Mouse (Mus musculus): ENCODE results near the gene Duoxa1. TPM values are rescaled to one million over a fixed set of nuclear protein-coding genes. Genes with fewer than 3 reads are reported as not detected.

Gene Duoxa1
- polyA plus RNA-seq (2012; fragmentation: generic; extraction: Trizol) = 7.9 TPM
- long read RNA-seq, experiment 1, partial matches to known transcripts = 7 of 9 reads
- long read RNA-seq, experiment 1, other reads (novel, unspliced or antisense) = 2 of 9 reads
- long read RNA-seq, experiment 2, partial matches to known transcripts = 3 of 6 reads
- long read RNA-seq, experiment 2, other reads (novel, unspliced or antisense) = 3 of 6 reads

DNA sequence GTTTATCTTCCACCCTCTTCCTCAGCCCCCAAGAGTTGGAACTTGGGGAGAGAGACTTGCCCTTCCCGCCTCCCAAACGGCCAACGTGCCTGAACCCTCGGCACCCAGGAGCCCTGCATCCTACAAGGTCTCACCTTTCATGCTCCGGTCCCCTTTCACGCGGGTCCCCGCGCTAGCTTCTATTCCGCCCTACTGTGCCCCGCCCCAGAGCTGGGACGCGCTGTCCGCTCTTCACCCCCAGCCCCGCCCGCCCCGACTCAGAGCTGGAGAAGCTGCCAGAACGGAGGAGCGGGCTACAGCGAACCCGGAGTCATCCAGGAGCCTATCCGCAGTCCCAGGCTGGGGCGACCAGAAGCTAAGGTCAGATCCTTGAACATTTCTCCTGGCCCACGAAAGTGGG is at the start of gene Duoxa1:
Duoxa1 (minus strand) TSS at position 195 of the 400 bp plus-strand sequence.
- no peaks in the 10 kb centered on the region for H3K27me3 ChIP-seq (ENCODE audit: control insufficient read depth, insufficient read depth, insufficient read length)
- H3K36me3 ChIP-seq (ENCODE audit: control insufficient read depth, insufficient read depth) = no peaks in the 10 kb centered on the region
- no peaks in the 10 kb centered on the region for H3K79me3 ChIP-seq (ENCODE audit: low read depth)
- H3ac ChIP-seq (ENCODE audit: control insufficient read depth, insufficient read length, low read depth) = no peak within 1 kb of the TSS
- no peaks in the 10 kb centered on the region for H3K79me2 ChIP-seq (ENCODE audit: control insufficient read depth, insufficient read depth)
- TF ChIP-seq CEBPB (IDR thresholded peaks at IDR 0.05; ENCODE audit: low read depth) (no peak), CTCF (IDR thresholded peaks at IDR 0.05; ENCODE audit: control insufficient read depth, insufficient read depth, insufficient read length) (no peak), MYOG (IDR thresholded peaks at IDR 0.05; ENCODE audit: control insufficient read depth, extremely low read depth, insufficient read length) (no peak), MAX (IDR thresholded peaks at IDR 0.05) (no peak), USF1 (IDR thresholded peaks at IDR 0.05; ENCODE audit: low read depth) (no peak), FOSL1 (IDR thresholded peaks at IDR 0.05; ENCODE audit: insufficient read depth, low read length, poor library complexity, severe bottlenecking) (no peak), MYOD1 (IDR thresholded peaks at IDR 0.05; ENCODE audit: control insufficient read depth, insufficient read length, low read depth) (no peak)
- H3K4me3 ChIP-seq (ENCODE audit: insufficient read depth, poor library complexity, severe bottlenecking) = no peak within 1 kb of the TSS

DNA sequence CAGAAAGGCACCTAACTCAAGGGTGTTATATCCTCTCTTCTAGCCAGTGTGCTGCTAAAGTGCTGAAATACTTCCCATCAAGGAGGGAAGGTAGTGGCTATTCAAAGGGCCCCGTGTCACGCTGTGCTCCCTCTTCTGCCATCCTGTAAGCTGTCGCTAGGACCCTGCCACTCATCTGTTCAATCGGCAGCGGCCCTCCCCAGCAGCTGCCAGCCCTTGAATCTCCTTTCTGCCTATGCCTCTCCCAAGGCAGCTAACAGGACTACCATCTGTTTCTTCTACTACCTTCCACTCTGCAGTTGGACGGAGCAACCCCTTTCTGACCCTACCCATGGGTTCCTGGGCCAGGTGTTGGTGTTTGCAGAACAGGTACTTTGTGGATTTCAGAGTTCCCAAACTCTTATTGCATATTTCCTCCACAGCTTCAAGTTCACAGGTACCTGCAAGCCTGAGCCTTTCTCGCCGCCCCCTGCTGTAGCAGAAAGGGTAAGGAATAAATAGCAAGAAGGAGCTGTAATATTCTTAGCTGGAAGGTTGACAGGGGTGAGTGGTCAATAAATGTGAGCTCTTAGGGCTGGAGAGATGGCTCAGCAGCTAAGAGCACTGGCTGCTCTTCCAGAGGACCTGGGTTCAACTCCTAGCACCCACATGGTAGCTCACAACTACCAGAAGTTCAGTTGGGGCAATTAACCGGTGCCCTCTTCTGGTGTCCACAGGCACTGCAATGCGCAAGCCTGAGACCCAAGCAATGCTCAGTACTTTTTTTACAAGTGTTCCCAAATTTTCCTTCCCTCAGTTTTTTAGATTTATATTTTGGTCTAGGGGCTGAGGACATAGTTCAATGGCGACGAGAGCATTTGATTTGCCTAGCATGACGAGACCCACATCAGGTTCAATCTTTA is 49.3 kb upstream of the Duoxa1 start:
- Histone ChIP-seq H3K4me3 (ENCODE audit: insufficient read depth, poor library complexity, severe bottlenecking) (no peak overlapping the region), H3K27me3 (ENCODE audit: control insufficient read depth, insufficient read depth, insufficient read length) (no peaks in the 10 kb centered on the region), H3K36me3 (ENCODE audit: control insufficient read depth, insufficient read depth) (peaks cover 45% of the 10 kb centered on the region), H3K79me3 (ENCODE audit: low read depth) (peaks cover 46% of the 10 kb centered on the region), H3ac (ENCODE audit: control insufficient read depth, insufficient read length, low read depth) (no peak overlapping the region), H3K79me2 (ENCODE audit: control insufficient read depth, insufficient read depth) (peaks cover 89% of the 10 kb centered on the region)
- TF ChIP-seq MYOG (IDR thresholded peaks at IDR 0.05; ENCODE audit: control insufficient read depth, extremely low read depth, insufficient read length) = no peak
- TF ChIP-seq CEBPB (IDR thresholded peaks at IDR 0.05; ENCODE audit: low read depth) = no peak
- TF ChIP-seq MYOD1 (IDR thresholded peaks at IDR 0.05; ENCODE audit: control insufficient read depth, insufficient read length, low read depth) = no peak
- no peak for TF ChIP-seq MAX (IDR thresholded peaks at IDR 0.05)
- no peak for TF ChIP-seq FOSL1 (IDR thresholded peaks at IDR 0.05; ENCODE audit: insufficient read depth, low read length, poor library complexity, severe bottlenecking)
- TF ChIP-seq USF1 (IDR thresholded peaks at IDR 0.05; ENCODE audit: low read depth) = no peak

DNA sequence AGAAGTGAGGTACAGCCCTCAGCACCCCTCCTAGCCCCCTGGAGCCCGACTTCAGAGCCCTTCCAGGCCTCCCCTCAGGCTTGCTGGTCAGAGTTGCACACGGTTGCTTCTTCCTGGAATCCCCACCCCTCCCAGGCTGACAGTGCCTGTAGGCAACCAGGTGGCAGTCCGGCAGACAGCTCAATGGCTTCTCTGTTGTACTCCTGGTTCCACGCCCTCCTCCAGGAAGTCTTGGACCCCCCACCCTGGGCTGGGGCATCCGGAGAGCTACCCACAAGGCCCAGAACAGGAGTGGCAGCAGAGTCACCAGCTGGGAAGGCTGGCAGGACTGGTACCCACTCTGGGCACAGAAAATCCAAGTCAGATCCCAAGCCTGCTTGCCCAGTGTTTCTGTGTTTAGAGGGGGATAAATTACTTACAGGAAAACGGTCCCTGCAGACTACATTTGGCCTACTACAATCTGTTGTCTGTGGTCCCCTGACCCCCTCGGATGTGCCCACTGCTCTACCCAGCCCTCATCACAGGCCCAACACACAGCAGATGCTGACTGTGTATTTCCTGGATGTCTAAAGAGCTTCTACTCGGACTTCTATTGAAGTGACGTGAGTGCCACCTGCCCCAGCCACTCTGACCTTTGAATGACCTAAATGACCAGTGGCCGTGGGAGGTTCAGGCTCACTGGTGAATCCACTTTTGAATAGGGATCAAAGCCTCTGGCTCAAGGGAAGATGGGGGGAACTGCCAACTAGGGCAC is 48.5 kb upstream of the Duoxa1 start:
- H3K79me3 ChIP-seq (ENCODE audit: low read depth) = peaks cover 43% of the 10 kb centered on the region
- H3K4me3 ChIP-seq (ENCODE audit: insufficient read depth, poor library complexity, severe bottlenecking) = no peak overlapping the region
- H3ac ChIP-seq (ENCODE audit: control insufficient read depth, insufficient read length, low read depth) = no peak overlapping the region
- peaks cover 81% of the 10 kb centered on the region for H3K79me2 ChIP-seq (ENCODE audit: control insufficient read depth, insufficient read depth)
- H3K36me3 ChIP-seq (ENCODE audit: control insufficient read depth, insufficient read depth) = peaks cover 51% of the 10 kb centered on the region
- H3K27me3 ChIP-seq (ENCODE audit: control insufficient read depth, insufficient read depth, insufficient read length) = no peaks in the 10 kb centered on the region
- TF ChIP-seq CTCF (IDR thresholded peaks at IDR 0.05; ENCODE audit: control insufficient read depth, insufficient read depth, insufficient read length) (no peak), MAX (IDR thresholded peaks at IDR 0.05) (no peak), FOSL1 (IDR thresholded peaks at IDR 0.05; ENCODE audit: insufficient read depth, low read length, poor library complexity, severe bottlenecking) (no peak), CEBPB (IDR thresholded peaks at IDR 0.05; ENCODE audit: low read depth) (no peak), MYOD1 (IDR thresholded peaks at IDR 0.05; ENCODE audit: control insufficient read depth, insufficient read length, low read depth) (no peak), USF1 (IDR thresholded peaks at IDR 0.05; ENCODE audit: low read depth) (no peak), MYOG (IDR thresholded peaks at IDR 0.05; ENCODE audit: control insufficient read depth, extremely low read depth, insufficient read length) (no peak)

DNA sequence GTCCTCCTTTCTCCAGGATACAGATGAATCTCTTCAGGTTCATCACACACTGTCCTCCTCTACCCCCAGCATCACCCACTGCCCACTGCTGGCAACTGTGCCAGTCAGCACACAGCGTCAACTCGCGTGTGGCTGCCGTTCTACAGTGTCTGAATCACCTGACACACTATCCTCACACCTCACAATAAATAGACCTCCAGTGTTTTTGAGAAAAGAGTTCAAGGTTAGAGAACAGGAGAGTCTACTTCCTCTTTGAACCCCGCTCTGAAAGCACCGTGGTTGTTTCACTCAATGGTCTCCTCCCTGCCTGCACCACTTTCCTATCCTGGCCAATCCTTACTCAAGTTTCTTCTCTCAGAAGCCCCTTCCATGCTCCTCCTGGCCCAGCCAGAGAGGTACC is 47.7 kb upstream of the Duoxa1 start:
- H3K4me3 ChIP-seq (ENCODE audit: insufficient read depth, poor library complexity, severe bottlenecking) = no peak overlapping the region
- peaks cover 35% of the 10 kb centered on the region for H3K79me3 ChIP-seq (ENCODE audit: low read depth)
- H3ac ChIP-seq (ENCODE audit: control insufficient read depth, insufficient read length, low read depth) = no peak overlapping the region
- H3K36me3 ChIP-seq (ENCODE audit: control insufficient read depth, insufficient read depth) = peaks cover 47% of the 10 kb centered on the region
- H3K27me3 ChIP-seq (ENCODE audit: control insufficient read depth, insufficient read depth, insufficient read length) = no peaks in the 10 kb centered on the region
- peaks cover 72% of the 10 kb centered on the region for H3K79me2 ChIP-seq (ENCODE audit: control insufficient read depth, insufficient read depth)
- TF ChIP-seq MYOG (IDR thresholded peaks at IDR 0.05; ENCODE audit: control insufficient read depth, extremely low read depth, insufficient read length) (no peak), MYOD1 (IDR thresholded peaks at IDR 0.05; ENCODE audit: control insufficient read depth, insufficient read length, low read depth) (no peak), FOSL1 (IDR thresholded peaks at IDR 0.05; ENCODE audit: insufficient read depth, low read length, poor library complexity, severe bottlenecking) (no peak), USF1 (IDR thresholded peaks at IDR 0.05; ENCODE audit: low read depth) (no peak), MAX (IDR thresholded peaks at IDR 0.05) (no peak), CTCF (IDR thresholded peaks at IDR 0.05; ENCODE audit: control insufficient read depth, insufficient read depth, insufficient read length) (no peak), CEBPB (IDR thresholded peaks at IDR 0.05; ENCODE audit: low read depth) (no peak)

DNA sequence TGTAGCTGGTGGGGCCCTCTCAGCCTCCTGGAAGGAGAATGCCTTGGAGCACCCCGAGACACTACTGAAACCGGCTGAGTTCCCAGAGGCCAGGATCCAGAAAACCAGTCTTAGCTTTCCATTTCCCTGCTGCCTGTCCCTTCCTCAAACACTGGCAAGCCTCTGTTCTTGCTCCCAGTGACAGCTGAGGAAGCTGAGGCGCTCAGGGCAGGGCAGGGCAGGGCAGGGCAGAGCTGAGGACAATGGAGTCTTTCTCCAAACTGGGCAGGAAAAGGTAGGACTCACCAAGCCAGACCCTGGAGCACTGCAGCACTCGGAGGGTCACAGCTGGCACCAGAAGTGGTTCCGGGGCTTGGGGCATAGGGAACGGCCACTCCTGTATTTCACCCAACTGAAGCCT is 46.8 kb upstream of the Duoxa1 start:
- H3K27me3 ChIP-seq (ENCODE audit: control insufficient read depth, insufficient read depth, insufficient read length) = no peaks in the 10 kb centered on the region
- H3K36me3 ChIP-seq (ENCODE audit: control insufficient read depth, insufficient read depth) = peaks cover 49% of the 10 kb centered on the region
- peaks cover 29% of the 10 kb centered on the region for H3K79me3 ChIP-seq (ENCODE audit: low read depth)
- H3K79me2 ChIP-seq (ENCODE audit: control insufficient read depth, insufficient read depth) = peaks cover 63% of the 10 kb centered on the region
- H3K4me3 ChIP-seq (ENCODE audit: insufficient read depth, poor library complexity, severe bottlenecking) = no peak overlapping the region
- no peak for TF ChIP-seq USF1 (IDR thresholded peaks at IDR 0.05; ENCODE audit: low read depth)
- no peak for TF ChIP-seq MYOG (IDR thresholded peaks at IDR 0.05; ENCODE audit: control insufficient read depth, extremely low read depth, insufficient read length)
- no peak for TF ChIP-seq CTCF (IDR thresholded peaks at IDR 0.05; ENCODE audit: control insufficient read depth, insufficient read depth, insufficient read length)
- no peak for TF ChIP-seq CEBPB (IDR thresholded peaks at IDR 0.05; ENCODE audit: low read depth)
- TF ChIP-seq MAX (IDR thresholded peaks at IDR 0.05) = no peak
- no peak for TF ChIP-seq FOSL1 (IDR thresholded peaks at IDR 0.05; ENCODE audit: insufficient read depth, low read length, poor library complexity, severe bottlenecking)
- no peak for TF ChIP-seq MYOD1 (IDR thresholded peaks at IDR 0.05; ENCODE audit: control insufficient read depth, insufficient read length, low read depth)
- H3ac ChIP-seq (ENCODE audit: control insufficient read depth, insufficient read length, low read depth) = no peak overlapping the region

Measured in C2C12 (cell line).